Mouse (Mus musculus) cerebellum, adult 2 months (tissue): Measurements from ENCODE around the gene Fzd1. TPM values are rescaled to one million over a fixed set of nuclear protein-coding genes. Genes with fewer than 3 reads are reported as not detected.
A peak's percentile ranks its signal among the peaks of the same experiment; 100 is the strongest.

Experiments used
- DNase-seq, 2 experiments: peaks; one replicate each; pipeline ENCODE4 v3.0.0; 2021
- H3K27ac ChIP-seq: fragments of 200-500 bp; 2 replicates; pipeline ENCODE4 v1.5.1; 2012; ENCODE audit warnings: low read length, control low read depth, inconsistent platforms; ENCODE audit not compliant: insufficient read depth
- H3K27me3 ChIP-seq: fragments of 200-500 bp; 2 replicates; pipeline ENCODE4 v1.6.1; 2012; ENCODE audit warnings: inconsistent platforms, mild to moderate bottlenecking, low read length, moderate library complexity; ENCODE audit not compliant: control insufficient read depth, insufficient read depth
- H3K4me1 ChIP-seq: fragments of 200-500 bp; 2 replicates; pipeline ENCODE4 v1.6.1; 2011; ENCODE audit warnings: low read length; ENCODE audit not compliant: control insufficient read depth, insufficient read depth
- H3K4me3 ChIP-seq: fragments of 200-500 bp; replicated peaks from 2 replicates; pipeline ENCODE3; 2011; ENCODE audit warnings: mild to moderate bottlenecking, low read depth, low read length, control low read depth; ENCODE audit not compliant: insufficient read depth
- CTCF ChIP-seq: fragments of 200-500 bp; IDR thresholded peaks from 2 replicates; pipeline ENCODE4 v1.5.1; 2011; ENCODE audit warnings: low read depth, mild to moderate bottlenecking, control low read depth, low read length, moderate library complexity, borderline replicate concordance; ENCODE audit not compliant: insufficient read depth
- POLR2A ChIP-seq: fragments of 200-500 bp; IDR thresholded peaks from 2 replicates; pipeline ENCODE4 v1.6.1; 2011; ENCODE audit warnings: low read length, control low read depth, borderline replicate concordance; ENCODE audit not compliant: insufficient read depth
- WGBS: fragments of 180-500 bp; shearing (Covaris S2); methylation state at CpG from one replicate; pipeline ENCODE4 v1.1.7; 2018; 5-methylcytosine and 5-hydroxymethylcytosine counted together
- polyA plus RNA-seq: library from polyadenylated mRNA; depleted of rRNA; stranded (reverse); fragments of >200 nt; gene quantifications from 2 replicates; pipeline ENCODE4 v1.2.3, GENCODE M21; 2012; rRNA removed

Gene Fzd1
- polyA plus RNA-seq: 29.7 and 37.1 TPM in 2 replicates

DNA sequence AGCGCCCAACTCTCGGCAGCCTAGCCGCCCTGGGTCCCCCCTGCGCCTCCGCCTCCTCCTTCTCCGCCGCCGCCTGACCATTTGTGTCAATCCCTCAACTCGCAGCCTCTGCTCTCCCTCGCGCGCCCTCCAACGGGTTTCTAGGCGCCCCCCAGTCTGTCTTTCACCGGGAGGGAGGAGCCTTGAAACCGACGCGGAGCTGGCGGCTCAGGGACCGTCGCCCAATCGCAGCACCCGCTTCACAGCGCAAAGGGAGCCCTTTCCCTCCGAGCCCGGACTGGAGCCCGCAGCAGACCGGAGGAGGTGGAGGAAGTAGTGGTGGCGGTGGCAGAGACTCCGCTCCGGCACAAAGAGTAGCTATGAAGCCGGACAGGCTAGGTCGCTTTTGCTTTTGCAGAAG, at the start of gene Fzd1:
Gene Fzd1, minus strand, starts transcription at position 134 of the 400 bp plus-strand sequence.
- Histone ChIP-seq H3K27me3 (no peaks in the 10 kb centered on the region), H3K27ac (peak within 1 kb of the TSS; percentile 30; the same call in 1 of the 2 replicates), H3K4me3 (peak within 1 kb of the TSS; percentile 78), H3K4me1 (no peaks in the 10 kb centered on the region; the same call in 1 of the 2 replicates)
- TF ChIP-seq POLR2A: peak; percentile 63; the same call in 1 of the 2 replicates
- no peak for TF ChIP-seq CTCF
- under 1% methylated on average over 33 of the region's 33 CpGs for WGBS
- DNase-seq: peak; percentile 90 to 91

DNA sequence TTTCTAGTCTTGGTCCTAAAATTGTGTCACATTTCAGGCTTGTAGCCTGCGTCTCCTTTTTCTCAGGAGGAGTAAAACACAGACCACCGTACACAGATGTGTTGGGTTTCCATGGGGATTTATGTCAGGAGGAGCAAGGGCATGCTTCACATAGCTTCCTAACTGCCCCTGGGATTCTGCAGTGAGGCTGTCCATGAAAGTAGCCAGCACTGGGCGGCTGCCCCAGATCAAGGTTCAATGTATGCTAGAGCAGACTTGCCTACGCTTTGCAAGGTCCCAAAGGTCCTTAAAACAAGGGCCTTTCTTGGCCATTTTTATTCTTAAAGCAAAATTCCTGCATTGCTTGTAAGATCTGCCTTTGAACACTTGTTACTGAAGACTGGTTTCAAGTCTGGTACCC, 47.4 kb upstream of the Fzd1 start:
- Histone ChIP-seq H3K27ac (no peak overlapping the region), H3K27me3 (no peaks in the 10 kb centered on the region), H3K4me3 (no peak overlapping the region), H3K4me1 (no peaks in the 10 kb centered on the region)
- TF ChIP-seq POLR2A (no peak), CTCF (no peak)
- no peak for DNase-seq
- WGBS: 60% methylated on average over 4 of the region's 4 CpGs

DNA sequence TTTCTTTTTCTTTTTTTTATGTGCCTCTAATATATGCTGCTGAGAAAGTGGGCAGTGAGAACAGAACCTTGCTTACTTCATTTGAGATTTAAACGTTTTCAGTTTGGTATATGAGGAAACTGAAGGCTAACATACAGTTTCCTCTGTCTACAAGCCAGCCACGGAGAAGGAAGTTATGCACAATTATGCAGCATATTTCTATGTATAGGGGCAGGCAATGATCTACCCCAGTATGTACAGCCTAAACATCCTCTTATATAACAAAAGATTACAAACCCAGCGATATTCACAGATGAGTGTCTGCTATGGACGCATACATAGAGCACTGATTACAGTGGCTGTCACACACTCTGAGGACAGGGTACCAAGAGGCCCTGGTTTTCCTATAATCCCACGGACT, 45.9 kb upstream of the Fzd1 start:
- no peak for TF ChIP-seq CTCF
- TF ChIP-seq POLR2A: no peak
- Histone ChIP-seq H3K27me3 (no peaks in the 10 kb centered on the region), H3K4me3 (no peak overlapping the region), H3K27ac (no peak overlapping the region), H3K4me1 (no peaks in the 10 kb centered on the region)
- DNase-seq: no peak
- WGBS: 76% methylated on average over 5 of the region's 5 CpGs

DNA sequence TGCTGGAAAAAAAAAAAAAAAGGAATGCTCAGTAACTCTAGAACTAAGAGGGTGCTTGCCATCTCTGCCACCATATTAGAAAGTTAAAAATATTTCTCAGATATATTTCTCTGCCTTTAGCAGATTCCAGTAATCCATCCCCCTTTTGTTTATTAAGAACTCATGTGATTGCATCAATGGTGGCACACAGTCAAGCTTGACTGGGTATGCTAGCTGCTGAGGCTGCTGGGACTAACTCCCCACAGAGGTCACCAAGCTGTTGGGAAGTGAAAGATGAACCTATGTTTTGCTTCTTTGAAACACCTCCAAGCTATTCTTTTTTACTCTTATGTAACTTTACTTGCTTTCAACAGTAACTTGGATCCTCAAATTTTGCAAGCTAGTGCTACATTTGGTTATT, 44.1 kb upstream of the Fzd1 start:
- DNase-seq: no peak
- H3K4me1 ChIP-seq: no peaks in the 10 kb centered on the region
- no peak for TF ChIP-seq CTCF
- no peak for TF ChIP-seq POLR2A
- H3K4me3 ChIP-seq: no peak overlapping the region
- no peak overlapping the region for H3K27ac ChIP-seq
- H3K27me3 ChIP-seq: no peaks in the 10 kb centered on the region

DNA sequence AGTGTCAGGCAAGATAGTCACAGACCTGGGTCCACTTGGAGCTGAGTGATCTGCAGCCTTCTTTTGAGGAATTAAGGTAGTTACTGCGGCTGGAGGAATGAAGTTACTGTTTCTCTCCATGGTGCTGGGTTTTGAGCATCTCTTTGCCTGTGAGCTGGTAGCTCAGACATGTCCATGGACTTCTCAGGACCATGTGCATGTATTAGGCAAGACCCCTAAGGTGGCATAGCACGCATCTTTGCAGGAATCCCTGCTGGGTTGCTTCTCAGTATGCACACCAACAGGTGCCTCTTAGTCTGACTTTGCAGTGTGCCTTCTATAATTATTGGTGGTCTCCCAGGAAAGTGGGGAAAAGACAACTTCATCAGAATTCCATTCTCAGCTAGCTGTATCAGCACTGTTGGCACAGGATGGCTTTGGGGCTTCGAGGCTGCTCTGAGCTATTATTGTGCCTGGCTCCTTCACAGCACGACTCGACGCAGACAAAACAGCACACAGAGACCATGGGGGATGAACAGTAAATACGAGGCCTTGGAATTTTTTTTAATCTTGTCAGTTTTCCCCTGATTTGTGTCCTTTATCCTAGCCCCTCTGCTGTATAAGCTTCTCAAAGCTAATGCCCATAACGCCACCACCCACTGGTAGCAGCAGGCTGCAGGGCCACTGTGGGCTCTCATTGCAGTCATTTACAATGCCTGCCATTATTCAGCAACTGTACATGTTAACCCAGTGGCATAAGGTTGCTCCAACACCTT, 43.4 kb upstream of the Fzd1 start:
- no peak overlapping the region for H3K4me3 ChIP-seq
- DNase-seq: no peak
- 28% methylated on average over 8 of the region's 8 CpGs for WGBS
- H3K27me3 ChIP-seq: no peaks in the 10 kb centered on the region
- H3K27ac ChIP-seq: no peak overlapping the region
- H3K4me1 ChIP-seq: no peaks in the 10 kb centered on the region
- TF ChIP-seq POLR2A (no peak), CTCF (no peak)

DNA sequence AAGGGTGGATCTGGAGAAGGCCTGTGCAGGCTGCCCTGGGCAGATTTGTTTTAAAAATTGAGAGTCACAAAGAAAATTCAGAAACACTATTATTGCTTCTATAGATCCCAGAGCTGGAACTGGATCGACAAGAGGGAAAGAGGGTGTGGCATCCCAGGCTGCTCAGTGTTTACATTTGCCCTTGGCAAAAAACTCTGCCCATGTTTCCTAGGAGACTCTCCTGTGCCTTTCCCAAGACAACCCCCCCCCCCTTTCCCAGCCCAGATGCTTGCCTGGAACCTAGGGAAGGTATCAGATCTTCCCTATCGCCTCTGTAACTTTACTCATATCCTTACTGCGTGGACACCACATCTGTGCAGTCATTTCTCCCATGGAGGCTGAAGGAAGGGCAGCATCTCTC, 33.4 kb upstream of the Fzd1 start:
- Histone ChIP-seq H3K27ac (no peak overlapping the region), H3K27me3 (no peaks in the 10 kb centered on the region), H3K4me1 (no peaks in the 10 kb centered on the region), H3K4me3 (no peak overlapping the region)
- WGBS: 75% methylated on average over 3 of the region's 3 CpGs
- TF ChIP-seq CTCF: no peak
- no peak for TF ChIP-seq POLR2A
- DNase-seq: no peak

DNA sequence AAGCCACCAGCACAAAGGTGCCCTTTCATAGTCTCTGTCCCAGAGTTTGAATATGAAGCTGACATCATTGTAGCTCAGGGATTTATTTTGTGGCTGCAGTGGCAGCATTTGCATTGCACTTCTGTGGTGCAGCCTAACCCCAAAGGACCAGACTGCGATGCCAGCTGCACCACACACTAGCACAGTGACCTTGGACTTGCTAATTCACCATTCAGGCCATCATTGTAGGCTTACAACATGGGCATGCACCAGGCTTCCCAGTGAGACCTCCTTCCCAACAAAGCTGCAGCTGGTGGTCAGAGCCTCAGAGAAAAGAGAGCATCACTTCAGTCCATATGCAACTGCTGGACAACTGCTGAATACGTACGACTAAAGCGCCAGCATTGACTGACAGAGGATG, 32.4 kb upstream of the Fzd1 start:
- DNase-seq: no peak
- 78% methylated on average over 4 of the region's 4 CpGs for WGBS
- TF ChIP-seq CTCF: no peak
- no peak for TF ChIP-seq POLR2A

DNA sequence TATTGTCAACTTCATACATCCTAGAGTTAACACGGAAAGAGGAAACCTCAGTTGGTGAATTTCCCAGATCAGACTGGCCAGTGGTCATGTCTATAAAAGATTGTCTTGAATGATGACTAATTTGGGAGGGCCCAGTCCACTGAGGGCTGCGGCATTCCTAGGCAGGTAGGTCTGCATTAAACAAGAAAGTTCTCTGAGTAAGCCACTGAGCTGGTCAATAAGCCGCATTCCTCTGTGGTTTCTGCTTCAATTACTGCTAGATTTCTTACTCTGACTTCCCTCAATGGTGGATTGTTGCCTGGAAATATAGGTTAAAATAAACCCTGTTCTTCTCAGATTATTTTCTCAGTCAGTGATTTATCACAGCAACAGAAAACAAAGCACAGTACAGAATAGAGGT, 30.6 kb upstream of the Fzd1 start:
- Histone ChIP-seq H3K4me3 (no peak overlapping the region), H3K27me3 (no peaks in the 10 kb centered on the region), H3K27ac (no peak overlapping the region), H3K4me1 (no peaks in the 10 kb centered on the region)
- DNase-seq: no peak
- no peak for TF ChIP-seq POLR2A
- no peak for TF ChIP-seq CTCF
- 95% methylated on average over 3 of the region's 3 CpGs for WGBS

More for the DNA sequence above, 32.4 kb upstream of the Fzd1 start:
- Histone ChIP-seq H3K27ac (no peak overlapping the region), H3K4me1 (no peaks in the 10 kb centered on the region), H3K27me3 (no peaks in the 10 kb centered on the region), H3K4me3 (no peak overlapping the region)
